Mouse (Mus musculus) heart, embryonic 15.5 days (tissue): ENCODE results near the gene Cldn3. TPM values are rescaled to one million over a fixed set of nuclear protein-coding genes. Genes with fewer than 3 reads are reported as not detected.
"Not testable (repeated sequence)": the region's sequence is repeated elsewhere in the genome, so short reads cannot be mapped to it uniquely, and the experiment has no call there.

Source experiments
- ATAC-seq: fragments of 200-750 bp; cut with Nextera tagmentation; replicated peaks from 2 replicates; pipeline ENCODE4 v1.8.0; 2017; ENCODE audit warnings: low read depth, moderate TSS enrichment; ENCODE audit not compliant: insufficient number of reproducible peaks, insufficient read depth, low FRiP score
- H3K27ac ChIP-seq: fragments of 300-500 bp; sonication (generic); 2 replicates; pipeline ENCODE4 v1.5.1; 2015; ENCODE audit warnings: mild to moderate bottlenecking, inconsistent platforms
- H3K27me3 ChIP-seq: fragments of 300-500 bp; sonication (generic); 2 replicates; pipeline ENCODE4 v1.6.1; 2015; ENCODE audit warnings: inconsistent platforms
- H3K36me3 ChIP-seq: fragments of 300-500 bp; sonication (generic); 2 replicates; pipeline ENCODE4 v1.6.1; 2015; ENCODE audit warnings: mild to moderate bottlenecking, inconsistent platforms
- H3K4me1 ChIP-seq: fragments of 300-500 bp; sonication (generic); replicated peaks from 2 replicates; pipeline ENCODE4 v1.6.1; 2015; ENCODE audit warnings: inconsistent platforms
- H3K4me2 ChIP-seq: fragments of 300-500 bp; sonication (generic); 2 replicates; pipeline ENCODE4 v1.6.1; 2015; ENCODE audit warnings: inconsistent platforms, mild to moderate bottlenecking, moderate library complexity
- H3K4me3 ChIP-seq: fragments of 300-500 bp; sonication (generic); 2 replicates; pipeline ENCODE4 v1.5.1; 2015; ENCODE audit warnings: mild to moderate bottlenecking, inconsistent platforms
- H3K9ac ChIP-seq: fragments of 300-500 bp; sonication (generic); 2 replicates; pipeline ENCODE4 v1.6.1; 2015; ENCODE audit warnings: mild to moderate bottlenecking, inconsistent platforms
- H3K9me3 ChIP-seq: fragments of 300-500 bp; sonication (generic); replicated peaks from 2 replicates; pipeline ENCODE4 v1.6.1; 2016; ENCODE audit warnings: inconsistent platforms
- WGBS: fragments of 180-500 bp; shearing (Covaris S2); methylation state at CpG from one replicate; pipeline ENCODE4 v1.1.7; 2015; ENCODE audit warnings: mixed read lengths; 5-methylcytosine and 5-hydroxymethylcytosine counted together
- polyA plus RNA-seq: library from polyadenylated mRNA; unstranded; fragments of >200 nt; fragmentation: Nextera tagmentation; extraction: Ambion mirVana; gene quantifications from 2 replicates; pipeline ENCODE4 v1.2.1, GENCODE M21; 2015

Cldn3 gene
- polyA plus RNA-seq, 1 experiment from 2014 or later: 7.7 TPM

DNA sequence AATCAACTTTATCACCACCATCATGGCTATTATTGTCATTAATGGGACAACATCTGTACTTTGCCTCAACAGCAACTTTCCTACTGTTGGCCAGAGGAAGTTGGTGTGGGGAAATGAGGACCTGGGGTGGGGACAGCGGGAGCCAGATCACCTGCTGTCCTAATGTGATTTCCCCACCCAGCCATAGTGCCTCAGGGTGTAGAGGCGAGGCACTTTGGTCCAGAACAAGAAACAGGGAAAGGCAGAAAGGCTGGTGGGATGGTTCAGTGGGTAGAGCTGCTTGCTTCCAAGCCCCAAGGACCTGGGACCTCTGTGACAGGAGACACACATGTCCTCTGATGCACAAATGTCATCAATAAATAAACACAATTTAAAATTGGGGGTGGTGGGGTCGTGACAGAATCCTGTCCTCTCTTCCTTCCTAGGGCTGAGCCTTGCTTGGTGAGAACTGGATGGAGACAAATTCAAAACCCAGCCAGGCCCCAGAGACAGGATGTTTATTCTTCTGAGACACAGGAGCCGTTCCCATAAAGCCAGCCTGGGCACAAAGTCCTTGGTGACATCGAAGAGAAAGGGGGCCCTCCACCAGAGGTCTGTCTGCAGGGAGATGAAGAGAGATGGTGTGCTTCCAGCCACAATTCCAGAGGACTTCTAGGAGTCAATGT lies 38.5 kb upstream of the Cldn3 start:
- ATAC-seq: no peak
- 53% methylated on average over 5 of the region's 5 CpGs for WGBS
- H3K4me3 ChIP-seq: no peak overlapping the region
- H3K4me1 ChIP-seq: peaks cover 35% of the 10 kb centered on the region
- peaks cover 27% of the 10 kb centered on the region for H3K27me3 ChIP-seq
- no peaks in the 10 kb centered on the region for H3K36me3 ChIP-seq
- no peak overlapping the region for H3K4me2 ChIP-seq
- no peak overlapping the region for H3K27ac ChIP-seq
- H3K9me3 ChIP-seq: no peaks in the 10 kb centered on the region
- no peak overlapping the region for H3K9ac ChIP-seq

DNA sequence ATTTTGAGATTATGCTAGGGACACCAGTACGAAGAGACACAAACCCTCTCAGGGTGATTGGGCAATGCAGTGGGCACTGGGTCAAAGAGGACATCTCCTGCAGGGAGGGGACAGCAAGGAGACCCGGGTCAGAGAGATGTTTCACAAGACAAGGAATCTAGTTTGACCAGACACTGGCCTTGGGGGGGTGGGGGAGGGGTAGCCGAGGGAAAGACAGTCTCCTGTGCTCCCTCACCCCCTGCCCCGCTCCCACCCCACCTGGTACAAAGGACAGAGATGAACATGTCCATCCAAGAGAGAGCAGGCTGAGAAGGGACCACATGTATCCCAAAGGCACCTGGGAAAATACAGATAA lies 38.0 kb upstream of the Cldn3 start:
- peaks cover 35% of the 10 kb centered on the region for H3K4me1 ChIP-seq
- no peak for ATAC-seq
- H3K27me3 ChIP-seq: peaks cover 27% of the 10 kb centered on the region
- 53% methylated on average over 4 of the region's 4 CpGs for WGBS
- H3K27ac ChIP-seq: no peak overlapping the region
- H3K4me2 ChIP-seq: no peak overlapping the region
- no peaks in the 10 kb centered on the region for H3K9me3 ChIP-seq
- H3K9ac ChIP-seq: no peak overlapping the region
- H3K4me3 ChIP-seq: no peak overlapping the region
- no peaks in the 10 kb centered on the region for H3K36me3 ChIP-seq

DNA sequence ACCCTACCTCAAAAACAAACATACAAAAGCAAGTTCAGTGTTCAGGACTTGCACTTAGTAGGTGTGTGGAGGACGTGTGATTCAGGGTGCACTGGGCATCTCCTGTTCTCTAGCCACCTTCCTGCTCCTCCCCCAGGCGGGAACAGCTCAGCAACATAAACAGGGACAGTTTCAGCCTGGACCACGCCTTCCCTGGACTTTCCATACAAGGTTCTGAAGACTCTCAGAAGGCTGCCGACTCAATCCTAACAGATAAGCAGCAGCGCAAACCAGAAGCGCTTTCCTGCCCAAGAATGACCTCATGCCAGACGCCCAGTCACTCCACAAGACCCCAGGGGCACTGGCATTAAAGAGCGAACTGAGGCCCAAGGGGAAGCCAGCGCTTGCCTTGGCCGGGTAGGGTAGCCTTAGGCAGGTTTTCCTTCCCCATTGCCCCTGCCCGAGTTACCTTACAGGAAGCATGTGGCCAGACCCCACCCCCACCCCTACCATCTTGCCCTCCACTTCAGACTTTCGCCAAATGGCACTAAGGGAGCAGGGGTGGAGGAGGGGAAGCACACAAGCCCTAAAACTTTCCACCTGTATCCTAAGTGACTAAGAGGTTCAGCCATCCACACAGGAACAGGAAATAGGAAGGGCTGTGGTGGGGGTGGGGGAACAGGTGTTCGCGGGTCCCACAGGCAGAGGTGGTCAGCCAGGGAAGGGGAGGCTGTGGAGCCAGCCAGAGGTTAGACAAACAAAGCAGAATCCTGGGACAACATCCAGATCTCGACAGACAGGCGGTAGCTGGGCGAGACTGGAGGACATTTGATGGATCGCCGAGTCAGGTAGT lies 34.7 kb upstream of the Cldn3 start:
- Histone ChIP-seq H3K9me3 (no peaks in the 10 kb centered on the region), H3K4me2 (peak overlapping the region; percentile 56), H3K27me3 (peaks cover 16% of the 10 kb centered on the region), H3K4me1 (peaks cover 31% of the 10 kb centered on the region), H3K9ac (no peak overlapping the region), H3K27ac (peak overlapping the region; percentile 68), H3K4me3 (peak overlapping the region; percentile 14; the same call in 1 of the 2 replicates), H3K36me3 (no peaks in the 10 kb centered on the region)
- 9% methylated on average over 19 of the region's 19 CpGs for WGBS
- peak; percentile 71 for ATAC-seq

DNA sequence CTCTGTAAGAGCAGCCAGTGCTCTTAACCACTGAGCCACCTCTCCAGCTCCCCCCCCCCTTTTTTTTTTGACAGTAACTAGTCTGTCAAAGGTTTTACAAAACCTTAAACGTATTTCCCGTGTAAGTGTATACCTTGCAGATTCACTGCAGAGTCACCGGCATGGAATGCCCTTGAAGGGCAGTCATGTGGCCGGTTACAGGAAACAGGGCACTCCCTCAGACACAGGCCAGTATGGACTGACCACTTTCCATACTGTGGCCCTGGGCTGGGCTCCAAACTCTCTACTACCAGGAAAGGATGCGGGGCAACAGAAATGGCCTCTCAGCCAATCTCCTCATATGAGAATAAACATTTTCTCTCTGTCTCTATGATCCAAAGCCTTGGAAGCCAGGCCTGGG lies 30.5 kb upstream of the Cldn3 start:
- Histone ChIP-seq H3K4me2 (no peak overlapping the region), H3K4me3 (no peak overlapping the region), H3K4me1 (peaks cover 20% of the 10 kb centered on the region), H3K27ac (no peak overlapping the region), H3K9me3 (no peaks in the 10 kb centered on the region), H3K27me3 (peaks cover 4% of the 10 kb centered on the region; the same call in 1 of the 2 replicates), H3K36me3 (no peaks in the 10 kb centered on the region), H3K9ac (no peak overlapping the region)
- ATAC-seq: no peak
- 50% methylated on average over 5 of the region's 5 CpGs for WGBS

DNA sequence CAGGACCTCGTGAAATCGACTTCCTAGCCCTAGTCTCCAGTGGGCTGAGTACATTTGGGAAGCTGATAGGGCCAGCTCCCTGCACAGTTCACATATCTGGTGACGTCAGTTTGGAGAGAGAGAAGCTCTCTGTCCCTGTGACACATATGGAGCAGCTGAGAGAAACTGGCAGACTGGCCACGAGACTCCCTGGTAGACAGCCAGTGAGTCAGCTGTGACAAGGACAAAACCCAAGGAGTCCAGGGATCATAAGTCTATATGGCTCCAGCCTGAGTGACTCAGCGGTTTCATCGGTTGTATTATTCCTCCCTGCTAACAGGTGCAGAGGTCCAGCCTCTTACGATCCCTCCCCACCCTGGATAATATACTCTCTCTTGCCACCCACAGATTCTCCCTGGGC lies 26.9 kb upstream of the Cldn3 start:
- H3K27me3 ChIP-seq: no peaks in the 10 kb centered on the region
- WGBS: 57% methylated on average over 7 of the region's 7 CpGs
- H3K9me3 ChIP-seq: no peaks in the 10 kb centered on the region
- no peak overlapping the region for H3K9ac ChIP-seq
- H3K27ac ChIP-seq: no peak overlapping the region
- H3K36me3 ChIP-seq: no peaks in the 10 kb centered on the region
- H3K4me1 ChIP-seq: peaks cover 13% of the 10 kb centered on the region; the same call in 1 of the 2 replicates
- ATAC-seq: peak; percentile 61
- no peak overlapping the region for H3K4me3 ChIP-seq
- H3K4me2 ChIP-seq: no peak overlapping the region

GRCm38 (mm10) chr5:134960430-134960829 lies 25.6 kb upstream of the Cldn3 start:
- Histone ChIP-seq H3K4me3 (no peak overlapping the region), H3K4me2 (no peak overlapping the region), H3K9me3 (no peaks in the 10 kb centered on the region), H3K27ac (no peak overlapping the region), H3K4me1 (peaks cover 13% of the 10 kb centered on the region; the same call in 1 of the 2 replicates), H3K27me3 (no peaks in the 10 kb centered on the region), H3K36me3 (no peaks in the 10 kb centered on the region), H3K9ac (no peak overlapping the region)
- ATAC-seq: no peak
- 62% methylated on average over 2 of the region's 2 CpGs for WGBS

- WGBS: 88% methylated on average over 2 of the region's 2 CpGs
These were observed 24.5 kb upstream of the Cldn3 start for GRCm38 (mm10) chr5:134961519-134961918.

DNA sequence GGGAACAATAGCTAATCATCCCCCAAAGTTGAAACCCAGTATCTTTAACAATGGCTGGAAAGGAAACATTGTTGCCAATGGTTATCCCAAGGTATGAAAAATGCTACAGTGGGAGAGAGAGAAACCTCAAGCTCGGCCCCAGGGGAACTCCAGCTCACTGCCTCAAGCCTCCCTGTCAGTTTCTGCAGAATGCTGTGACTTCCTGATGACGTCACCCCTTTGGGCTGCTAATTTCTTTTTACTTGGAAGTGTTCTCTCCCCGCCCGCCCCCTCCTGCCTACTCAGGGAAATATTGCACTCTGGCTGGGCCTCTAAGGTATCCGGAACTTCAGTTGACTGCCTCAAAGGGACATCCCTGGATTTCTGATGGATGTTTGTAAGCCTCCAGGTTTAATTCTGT lies 22.5 kb upstream of the Cldn3 start:
- peaks cover 10% of the 10 kb centered on the region for H3K27me3 ChIP-seq
- no peaks in the 10 kb centered on the region for H3K36me3 ChIP-seq
- WGBS: 26% methylated on average over 5 of the region's 5 CpGs
- H3K9me3 ChIP-seq: no peaks in the 10 kb centered on the region
- no peak overlapping the region for H3K9ac ChIP-seq
- no peak for ATAC-seq
- H3K4me1 ChIP-seq: peaks cover 21% of the 10 kb centered on the region
- no peak overlapping the region for H3K4me3 ChIP-seq
- 0 out of 2 replicates have a peak overlapping the region, but pooled peaks have one; percentile 20 for H3K27ac ChIP-seq
- no peak overlapping the region for H3K4me2 ChIP-seq

More at GRCm38 (mm10) chr5:134961519-134961918, 24.5 kb upstream of the Cldn3 start:
- Histone ChIP-seq H3K4me2 (no peak overlapping the region), H3K4me3 (no peak overlapping the region), H3K27ac (no peak overlapping the region), H3K4me1 (peaks cover 23% of the 10 kb centered on the region), H3K9ac (no peak overlapping the region), H3K27me3 (peaks cover 4% of the 10 kb centered on the region; the same call in 1 of the 2 replicates), H3K36me3 (no peaks in the 10 kb centered on the region), H3K9me3 (no peaks in the 10 kb centered on the region)
- no peak for ATAC-seq

DNA sequence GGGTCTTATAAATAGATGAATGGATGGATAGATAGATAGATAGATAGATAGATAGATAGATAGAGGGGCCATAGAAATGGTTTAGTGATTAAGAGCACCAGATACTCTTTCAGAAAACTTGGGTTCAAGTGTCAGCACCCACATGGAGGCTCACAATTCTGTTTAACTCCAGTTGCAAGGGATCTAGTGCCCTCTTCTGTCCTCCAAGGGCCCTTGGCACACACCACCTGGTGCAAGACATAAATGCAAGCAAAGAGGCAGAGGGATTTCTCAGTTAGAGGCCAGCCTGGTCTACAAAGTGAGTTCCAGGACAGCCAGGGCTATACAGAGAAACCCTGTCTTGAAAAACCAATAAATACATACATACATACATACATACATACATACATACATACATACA lies 21.4 kb upstream of the Cldn3 start:
- H3K9ac ChIP-seq, H3K36me3 ChIP-seq, ATAC-seq, H3K27me3 ChIP-seq, H3K27ac ChIP-seq, H3K4me3 ChIP-seq, H3K4me2 ChIP-seq, H3K9me3 ChIP-seq: not testable (repeated sequence)
- peaks cover 14% of the 10 kb centered on the region for H3K4me1 ChIP-seq

GRCm38 (mm10) chr5:134965473-134965851 lies 20.6 kb upstream of the Cldn3 start:
- WGBS: 6% methylated on average over 10 of the region's 10 CpGs
- no peak; the same call in 1 of the 2 replicates for ATAC-seq
- H3K27ac ChIP-seq: no peak overlapping the region
- no peaks in the 10 kb centered on the region for H3K9me3 ChIP-seq
- no peaks in the 10 kb centered on the region for H3K36me3 ChIP-seq
- peak overlapping the region; percentile 33 for H3K4me3 ChIP-seq
- peak overlapping the region; percentile 63 for H3K4me2 ChIP-seq
- H3K9ac ChIP-seq: peak overlapping the region; percentile 25; the same call in 1 of the 2 replicates
- peaks cover 14% of the 10 kb centered on the region for H3K4me1 ChIP-seq
- H3K27me3 ChIP-seq: peaks cover 10% of the 10 kb centered on the region

- H3K4me3 ChIP-seq: peak overlapping the region; percentile 33
- ATAC-seq: peak; percentile 40; the same call in 1 of the 2 replicates
- H3K9ac ChIP-seq: peak overlapping the region; percentile 25; the same call in 1 of the 2 replicates
- 5% methylated on average over 33 of the region's 33 CpGs for WGBS
- peaks cover 14% of the 10 kb centered on the region for H3K4me1 ChIP-seq
- no peak overlapping the region for H3K27ac ChIP-seq
- no peaks in the 10 kb centered on the region for H3K9me3 ChIP-seq
- H3K4me2 ChIP-seq: peak overlapping the region; percentile 63
- no peaks in the 10 kb centered on the region for H3K36me3 ChIP-seq
- peaks cover 10% of the 10 kb centered on the region for H3K27me3 ChIP-seq
These were observed 19.9 kb upstream of the Cldn3 start for GRCm38 (mm10) chr5:134965852-134966821.
